Mouse (Mus musculus) bone marrow macrophage, adult 2 months (primary cell): ENCODE results near the gene Faf2. TPM values are rescaled to one million over a fixed set of nuclear protein-coding genes. Genes with fewer than 3 reads are reported as not detected.

Source experiments
- H3K27ac ChIP-seq: 2 replicates; pipeline ENCODE4 v1.5.1; 2012; ENCODE audit warnings: low read depth, low read length; ENCODE audit not compliant: insufficient read depth
- H3K4me1 ChIP-seq: 2 replicates; pipeline ENCODE4 v1.6.1; 2012; ENCODE audit warnings: low read length; ENCODE audit not compliant: control insufficient read depth, insufficient read depth
- H3K4me3 ChIP-seq: 2 replicates; pipeline ENCODE4 v1.5.1; 2012; ENCODE audit warnings: mild to moderate bottlenecking, low read length, moderate library complexity; ENCODE audit not compliant: insufficient read depth
- CTCF ChIP-seq: IDR thresholded peaks from 2 replicates; pipeline ENCODE4 v1.5.1; 2012; ENCODE audit warnings: low read depth, mild to moderate bottlenecking, low read length, moderate library complexity
- POLR2A ChIP-seq: IDR thresholded peaks from 2 replicates; pipeline ENCODE4 v1.6.1; 2012; ENCODE audit warnings: mild to moderate bottlenecking, low read depth, low read length, borderline replicate concordance
- polyA plus RNA-seq: library from polyadenylated mRNA; stranded (reverse); fragments of >200 nt; gene quantifications from 2 replicates; pipeline ENCODE4 v1.2.4, GENCODE M21; 2012; ENCODE audit not compliant: missing spikeins, insufficient read depth, insufficient read length

Faf2 gene
- polyA plus RNA-seq, 1 experiment: 40.8 TPM

GRCm38 (mm10) chr13:54702507-54702906 is 80.9 kb downstream of the Faf2 start:
- TF ChIP-seq CTCF (no peak), POLR2A (no peak)
- Histone ChIP-seq H3K4me1 (peaks cover 8% of the 10 kb centered on the region), H3K4me3 (no peak overlapping the region), H3K27ac (no peak overlapping the region)

DNA sequence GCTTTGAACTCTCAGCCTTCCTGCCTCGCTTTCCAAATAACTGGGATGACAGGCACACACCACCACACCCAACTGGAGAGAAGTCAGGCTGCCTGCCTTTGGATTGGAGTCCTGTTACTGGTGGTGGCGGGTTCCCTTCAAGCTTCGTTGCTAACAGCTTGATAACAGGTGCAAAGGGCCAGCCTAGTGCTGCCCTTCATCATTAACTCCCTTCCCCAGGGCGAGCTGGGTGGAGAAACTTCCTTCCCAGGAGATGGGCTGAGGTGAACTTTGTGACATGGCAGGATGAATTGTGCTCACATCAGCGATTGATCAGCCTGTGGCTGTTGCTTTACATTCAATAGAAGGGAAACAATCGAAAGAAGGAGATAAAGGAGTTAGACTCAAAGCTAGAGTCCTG is 83.3 kb downstream of the Faf2 start:
- TF ChIP-seq CTCF (no peak), POLR2A (no peak)
- peaks cover 8% of the 10 kb centered on the region for H3K4me1 ChIP-seq

GRCm38 (mm10) chr13:54710866-54711265 is 89.3 kb downstream of the Faf2 start:
- TF ChIP-seq CTCF (no peak), POLR2A (no peak)
- Histone ChIP-seq H3K4me3 (no peak overlapping the region), H3K27ac (no peak overlapping the region), H3K4me1 (no peaks in the 10 kb centered on the region)

More for the DNA sequence above, 83.3 kb downstream of the Faf2 start:
- H3K27ac ChIP-seq: no peak overlapping the region
- H3K4me3 ChIP-seq: no peak overlapping the region

Other genes with a start within 250 kb of the Faf2 start
- gene Thoc3, start 152.9 kb upstream of the Faf2 start, polyA plus RNA-seq: 18.2 and 19.6 TPM in 2 replicates
- gene Simc1, start 118.0 kb upstream of the Faf2 start, polyA plus RNA-seq: 3.6 and 4.3 TPM in 2 replicates
- 48.5 and 49.2 TPM in 2 replicates for gene 4833439L19Rik, start 56.3 kb upstream of the Faf2 start, polyA plus RNA-seq
- 44.0 and 45.7 TPM in 2 replicates for gene Arl10, start 46.8 kb upstream of the Faf2 start, polyA plus RNA-seq
- 18.0 and 19.3 TPM in 2 replicates for gene Nop16, start 31.7 kb upstream of the Faf2 start, polyA plus RNA-seq
- gene Higd2a, start 31.6 kb upstream of the Faf2 start, polyA plus RNA-seq: 149 and 158 TPM in 2 replicates
- 35.5 and 43.2 TPM in 2 replicates for gene Cltb, start 10.4 kb upstream of the Faf2 start, polyA plus RNA-seq
- gene Rnf44, start 72.1 kb downstream of the Faf2 start, polyA plus RNA-seq: 87.3 and 96.2 TPM in 2 replicates
- not detected in 2 replicates for gene Cdhr2, start 79.7 kb downstream of the Faf2 start, polyA plus RNA-seq
- not detected in 2 replicates for gene Gprin1, start 128.1 kb downstream of the Faf2 start, polyA plus RNA-seq
- gene Sncb, start 144.8 kb downstream of the Faf2 start, polyA plus RNA-seq: not detected in 2 replicates
- not detected in 2 replicates for gene Eif4e1b, start 162.2 kb downstream of the Faf2 start, polyA plus RNA-seq
- gene Tspan17, start 167.6 kb downstream of the Faf2 start, polyA plus RNA-seq: 52.0 and 67.7 TPM in 2 replicates